Mouse (Mus musculus): ENCODE measurements at regions not wholly inside any gene's neighbourhood (a gene's known extent, or its start where the extent isn't known, plus 50 kb on each side); places are given as distances from the start of the nearest gene placed in this dataset.

DNA sequence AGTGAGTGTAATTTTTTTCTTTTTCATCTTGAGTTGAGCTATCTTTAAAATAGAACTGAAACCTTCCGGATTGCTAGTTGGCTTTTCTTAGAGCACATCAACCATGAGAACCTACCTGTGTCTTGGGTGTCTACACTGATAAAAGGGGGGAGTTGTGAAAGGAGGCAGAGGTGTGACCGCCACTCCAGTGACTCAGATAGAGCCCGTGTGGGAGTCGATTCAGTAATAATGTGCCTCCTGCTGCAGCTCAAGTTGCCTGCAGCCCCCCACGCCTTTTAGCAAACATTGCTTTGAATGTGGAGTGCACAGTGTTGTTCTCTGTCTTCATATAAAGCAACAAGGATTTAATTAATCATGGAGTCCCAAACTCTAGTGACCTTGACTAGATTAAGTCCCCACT is 162.6 kb downstream of the Kcnrg start:
- H3K9me3 ChIP-seq (replicated peaks; ENCODE audit: low read length), result no peaks in the 10 kb centered on the region
- no peak for DNase-seq (ENCODE audit: extremely low read depth)
- H3K27me3 ChIP-seq (replicated peaks), result no peaks in the 10 kb centered on the region
- H3K9ac ChIP-seq (ENCODE audit: insufficient read depth, low read depth), result no peak overlapping the region
- no peaks in the 10 kb centered on the region for H3K79me2 ChIP-seq (replicated peaks; ENCODE audit: control insufficient read depth, extremely low read depth, insufficient read depth, poor library complexity, severe bottlenecking)
- no peak for TF ChIP-seq E2F4 (IDR thresholded peaks at IDR 0.05; ENCODE audit: insufficient replicate concordance, low read depth, low read length)
- H3K4me3 ChIP-seq (replicated peaks in 1 of 3; ENCODE audit: low read depth in 2 of 3, low read length in 2 of 3, poor library complexity in 1 of 3), result no peak overlapping the region
- no peak overlapping the region; the same call in 1 of the 2 replicates for H3K4me2 ChIP-seq (ENCODE audit: insufficient read depth, low read depth, poor library complexity, severe bottlenecking)
- H3K36me3 ChIP-seq (replicated peaks in 1 of 2; ENCODE audit: control insufficient read depth in 1 of 2, insufficient read depth in 1 of 2, low read length in 1 of 2), result no peaks in the 10 kb centered on the region
- H3K27ac ChIP-seq (ENCODE audit: insufficient read depth, low read depth), result no peak overlapping the region
- peaks cover 0 to 10% of the 10 kb centered on the region in 2 experiments; a peak in 2 of 4 replicates for H3K4me1 ChIP-seq (ENCODE audit: control insufficient read depth in 1 of 2, insufficient read depth in 2 of 2)
- dilution Hi-C loops (cut with MboI; ENCODE audit: extremely low pct_ligation_motif_present, extremely low pct_unique_long_range_greater_than_20kb, low sequenced_read_pairs) (no loop called here), in situ Hi-C loops (cut with MboI; ENCODE audit: low pct_ligation_motif_present, low pct_unique_long_range_greater_than_20kb, low sequenced_read_pairs) (no loop called here)

GRCm38 (mm10) chr14:61774171-61774570 is 166.9 kb downstream of the Kcnrg start:
- H3K36me3 ChIP-seq (replicated peaks in 1 of 2; ENCODE audit: control insufficient read depth in 1 of 2, insufficient read depth in 1 of 2, low read length in 1 of 2), result no peaks in the 10 kb centered on the region
- H3K9me3 ChIP-seq (replicated peaks; ENCODE audit: low read length), result no peaks in the 10 kb centered on the region
- no peaks in the 10 kb centered on the region for H3K27me3 ChIP-seq (replicated peaks)
- no peak overlapping the region for H3K4me3 ChIP-seq (replicated peaks in 1 of 3; ENCODE audit: low read depth in 2 of 3, low read length in 2 of 3, poor library complexity in 1 of 3)
- H3K4me1 ChIP-seq (ENCODE audit: control insufficient read depth in 1 of 2, insufficient read depth in 2 of 2), result peaks cover 0 to 13% of the 10 kb centered on the region in 2 experiments; a peak in 2 of 4 replicates
- TF ChIP-seq ZC3H11A (IDR thresholded peaks at IDR 0.05; ENCODE audit: low read depth, low read length) (no peak), RCOR1 (conservative IDR thresholded peaks at IDR 0.05; ENCODE audit: low read depth, low read length) (no peak), POLR2AphosphoS2 (IDR thresholded peaks at IDR 0.05; ENCODE audit: low read depth, low read length) (no peak), GABPA (IDR thresholded peaks at IDR 0.05; ENCODE audit: insufficient replicate concordance, low read depth, low read length) (no peak), SIN3A (IDR thresholded peaks at IDR 0.05; ENCODE audit: low read length) (no peak), MAX (IDR thresholded peaks at IDR 0.05; ENCODE audit: low read length) (no peak), TCF12 (IDR thresholded peaks at IDR 0.05; ENCODE audit: low read depth, low read length) (no peak), MAFK (IDR thresholded peaks at IDR 0.05; ENCODE audit: insufficient replicate concordance, low read length) (no peak), MYC (IDR thresholded peaks at IDR 0.05; ENCODE audit: low read depth, low read length) (no peak), UBTF (IDR thresholded peaks at IDR 0.05; ENCODE audit: low read depth, low read length) (no peak), EP300 (IDR thresholded peaks at IDR 0.05; ENCODE audit: low read length) (no peak), TBP (conservative IDR thresholded peaks at IDR 0.05; ENCODE audit: low read depth, low read length) (no peak), KAT2A (IDR thresholded peaks at IDR 0.05; ENCODE audit: insufficient replicate concordance, low read length) (no peak), IRF4 (IDR thresholded peaks at IDR 0.05; ENCODE audit: low read depth, low read length) (no peak)
- no peak overlapping the region for H3K9ac ChIP-seq (ENCODE audit: insufficient read depth, low read depth)
- H3K27ac ChIP-seq (ENCODE audit: insufficient read depth, low read depth), result no peak overlapping the region
- in situ Hi-C loops (cut with MboI; ENCODE audit: low pct_ligation_motif_present, low pct_unique_long_range_greater_than_20kb, low sequenced_read_pairs) (no loop called here), dilution Hi-C loops (cut with MboI; ENCODE audit: extremely low pct_ligation_motif_present, extremely low pct_unique_long_range_greater_than_20kb, low sequenced_read_pairs) (no loop called here)
- H3K4me2 ChIP-seq (ENCODE audit: insufficient read depth, low read depth, poor library complexity, severe bottlenecking), result no peak overlapping the region
- DNase-seq (ENCODE audit: extremely low read depth), result no peak
- H3K79me2 ChIP-seq (replicated peaks; ENCODE audit: control insufficient read depth, extremely low read depth, insufficient read depth, poor library complexity, severe bottlenecking), result no peaks in the 10 kb centered on the region

All from CH12.LX (cell line).